Mouse (Mus musculus) left cerebral cortex, postnatal 10 days (tissue): Measurements from ENCODE around the gene Zfp97. TPM values are rescaled to one million over a fixed set of nuclear protein-coding genes. Genes with fewer than 3 reads are reported as not detected.
"Not testable (repeated sequence)": the region's sequence is repeated elsewhere in the genome, so short reads cannot be mapped to it uniquely, and the experiment has no call there.

Experiments
- DNase-seq, 2 experiments: peaks; one replicate each; pipeline ENCODE4 v3.0.0; 2021 to 2022; ENCODE audit warnings: low spot score in 2 of 2, mixed read lengths in 1 of 2; ENCODE audit errors: extremely low spot score in 1 of 2
- intact Hi-C: fragments of 180-260 bp; cut with DNase I; formaldehyde crosslinking; loops from one replicate; pipeline ENCODE4 v1.15.1; 2025
- total RNA-seq, 2 experiments: library from RNA; stranded (reverse); gene quantifications; 2 replicates each; pipeline ENCODE4 v1.2.3; 2021

The Zfp97 gene
- total RNA-seq: 1 to 10 TPM; 2.3 to 4.5 TPM

GRCm38 (mm10) chr17:17120830-17121502 is at the start of gene Zfp97:
Gene Zfp97 (plus strand): TSS chr17:17121415.
- intact Hi-C loops: not testable (repeated sequence)

GRCm38 (mm10) chr17:17178757-17179413 is 57.7 kb downstream of the Zfp97 start:
- DNase-seq, intact Hi-C loops: not testable (repeated sequence)

More at GRCm38 (mm10) chr17:17120830-17121502, at the start of gene Zfp97:
- DNase-seq: not testable (repeated sequence)

GRCm38 (mm10) chr17:17194761-17195160 is 73.5 kb downstream of the Zfp97 start:
- intact Hi-C loops, DNase-seq: not testable (repeated sequence)

GRCm38 (mm10) chr17:17195178-17195577 is 74.0 kb downstream of the Zfp97 start:
- intact Hi-C loops: no loop called here
- DNase-seq: no peak

- intact Hi-C loops, DNase-seq: not testable (repeated sequence)
These were observed 74.9 kb downstream of the Zfp97 start for GRCm38 (mm10) chr17:17196111-17196510.

Other genes with a start within 250 kb of the Zfp97 start
- gene Zfp960, start 57.3 kb upstream of the Zfp97 start, total RNA-seq: 1 to 10 TPM; 5.8 to 6.4 TPM